Mouse (Mus musculus) retina, adult 2 months (tissue): ENCODE measurements around the gene Phpt1.
"Not testable (repeated sequence)": the region's sequence is repeated elsewhere in the genome, so short reads cannot be mapped to it uniquely, and the experiment has no call there.

ENCODE experiments used
- DNase-seq: peaks from one replicate; pipeline ENCODE4 v3.0.0-alpha.2; 2012; ENCODE audit warnings: low read depth, low spot score

Gene Phpt1

DNA sequence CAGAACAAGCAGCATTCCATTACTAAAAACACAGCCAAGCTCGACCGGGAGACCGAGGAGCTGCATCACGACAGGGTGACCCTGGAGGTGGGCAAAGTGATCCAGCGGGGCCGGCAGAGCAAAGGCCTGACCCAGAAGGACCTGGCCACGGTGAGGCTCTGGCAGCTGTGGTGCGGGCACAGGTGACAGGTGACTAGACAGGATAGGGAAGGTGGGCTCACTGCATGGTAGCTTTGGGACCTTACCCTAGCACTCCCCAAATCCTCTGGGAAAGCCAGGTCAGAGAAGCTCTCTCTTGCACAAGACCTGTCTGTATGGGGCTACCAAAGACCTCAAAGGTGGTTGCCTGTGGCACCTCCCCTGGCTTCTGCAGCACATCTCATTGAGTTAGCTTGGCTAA is 14.5 kb downstream of the Phpt1 start:
- no peak for DNase-seq

DNA sequence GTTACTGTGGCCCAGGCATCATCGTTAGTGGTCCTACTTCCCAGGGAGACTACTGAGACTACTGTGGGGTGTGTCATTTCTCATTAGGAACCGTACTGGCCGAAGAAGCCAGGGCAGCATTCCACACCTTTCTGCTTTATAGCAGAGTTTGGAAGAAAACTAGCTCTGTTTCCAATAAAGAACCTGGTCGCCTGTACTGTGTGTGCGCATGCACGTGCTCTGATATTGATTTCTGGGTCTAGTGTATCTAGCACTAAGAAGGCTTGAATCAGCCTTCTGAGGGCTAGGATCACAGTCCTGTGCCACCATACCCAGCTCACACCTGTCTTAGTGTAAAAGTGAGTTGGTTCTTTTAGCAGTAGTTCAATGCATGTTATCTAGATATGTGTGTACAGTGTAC is 16.2 kb downstream of the Phpt1 start:
- DNase-seq = no peak

DNA sequence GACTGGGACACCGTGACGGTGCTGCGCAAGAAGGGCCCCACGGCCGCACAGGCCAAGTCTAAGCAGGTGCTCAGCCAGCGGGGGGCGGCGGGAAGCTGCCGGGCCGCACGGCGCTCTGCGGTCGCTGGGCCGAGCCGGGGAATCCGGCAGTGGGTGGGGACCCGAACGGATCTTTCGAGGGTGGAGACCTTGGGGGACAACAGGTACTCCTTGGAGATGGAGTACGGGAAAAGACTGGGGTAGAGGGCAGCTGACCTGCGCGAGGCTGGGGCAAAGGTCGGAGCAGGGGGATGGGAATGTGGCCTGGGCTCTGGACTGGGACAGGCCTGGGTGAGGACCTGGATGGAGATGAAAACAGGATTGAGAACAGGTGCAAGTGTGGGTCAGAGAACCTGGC is 17.1 kb downstream of the Phpt1 start:
- DNase-seq = no peak

DNA sequence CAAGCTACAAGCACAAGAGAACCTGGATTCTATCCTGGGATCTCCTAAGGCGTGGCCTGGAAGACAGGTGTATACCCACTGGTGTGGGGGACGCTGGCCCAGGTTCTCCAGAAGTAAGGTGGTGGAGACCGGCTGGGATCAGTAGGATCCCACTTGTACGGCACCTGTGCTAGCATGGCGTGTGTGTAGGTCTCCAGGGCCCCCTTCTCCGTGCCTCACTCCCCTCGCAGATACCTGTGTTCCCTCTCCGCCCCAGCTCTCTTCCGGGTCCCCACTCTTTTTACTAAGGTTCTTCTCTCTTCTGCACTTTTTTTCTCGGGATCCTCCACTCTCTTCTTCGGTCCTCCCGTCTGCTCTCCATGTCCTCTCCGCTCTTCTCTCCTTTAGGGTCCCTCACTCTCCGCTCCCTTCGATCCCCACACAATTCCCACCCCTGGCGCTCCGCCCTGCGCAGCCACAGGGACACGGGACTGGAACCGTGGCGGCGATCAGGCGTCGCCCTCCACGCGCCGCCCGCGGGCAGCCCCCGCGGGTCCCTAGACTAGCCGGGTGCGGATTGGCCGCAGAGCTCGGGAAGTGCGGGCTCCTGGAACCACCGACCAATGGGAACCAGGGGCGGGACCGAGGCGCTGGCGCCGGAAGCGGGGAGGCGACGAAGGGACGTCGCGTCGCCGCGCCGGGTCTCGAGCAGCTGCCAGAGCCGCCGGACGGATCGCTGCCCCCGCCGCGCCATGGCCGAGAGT is 17.6 kb downstream of the Phpt1 start, which contains the start of gene Edf1:
TSS of gene Edf1 (plus strand) at position 627 of the 743 bp plus-strand sequence.
- DNase-seq = peak; percentile 83

DNA sequence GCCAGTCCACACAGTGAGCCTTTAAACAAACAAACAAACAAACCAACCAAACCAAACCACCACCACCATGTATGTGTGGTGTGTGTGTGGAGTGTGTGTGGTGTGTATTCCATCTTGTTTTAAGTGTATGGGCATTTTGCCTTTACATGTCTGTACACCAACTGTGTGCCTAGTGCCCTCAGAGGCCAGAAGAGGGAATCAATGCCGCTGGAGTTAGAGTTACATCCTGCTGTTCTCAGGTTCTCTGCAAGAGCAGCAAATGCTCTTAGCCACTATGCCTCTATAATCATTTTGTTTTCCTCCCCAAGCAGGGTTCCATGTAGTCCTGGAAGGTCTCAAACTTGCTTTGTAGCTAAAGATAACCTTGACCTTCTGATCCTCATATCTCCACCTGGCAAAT is 18.7 kb downstream of the Phpt1 start:
- DNase-seq = no peak

DNA sequence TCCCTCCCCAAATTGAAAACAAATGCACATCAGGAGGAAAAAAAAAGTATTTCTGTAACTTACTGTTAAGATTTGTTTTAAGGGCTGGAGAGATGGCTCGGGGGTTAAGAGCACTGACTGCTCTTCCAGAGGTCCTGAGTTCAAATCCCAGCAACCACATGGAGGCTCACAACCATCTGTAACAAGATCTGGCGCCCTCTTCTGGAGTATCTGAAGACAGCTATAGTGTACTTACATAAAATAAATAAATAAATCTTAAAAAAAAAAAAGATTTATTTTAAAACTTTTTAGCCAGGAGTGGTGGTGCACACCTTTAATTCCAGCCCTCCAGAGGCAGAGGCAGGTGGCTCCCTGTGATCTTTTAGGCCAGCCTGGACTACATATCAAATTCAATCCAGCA is 19.5 kb downstream of the Phpt1 start:
- DNase-seq = not testable (repeated sequence)

DNA sequence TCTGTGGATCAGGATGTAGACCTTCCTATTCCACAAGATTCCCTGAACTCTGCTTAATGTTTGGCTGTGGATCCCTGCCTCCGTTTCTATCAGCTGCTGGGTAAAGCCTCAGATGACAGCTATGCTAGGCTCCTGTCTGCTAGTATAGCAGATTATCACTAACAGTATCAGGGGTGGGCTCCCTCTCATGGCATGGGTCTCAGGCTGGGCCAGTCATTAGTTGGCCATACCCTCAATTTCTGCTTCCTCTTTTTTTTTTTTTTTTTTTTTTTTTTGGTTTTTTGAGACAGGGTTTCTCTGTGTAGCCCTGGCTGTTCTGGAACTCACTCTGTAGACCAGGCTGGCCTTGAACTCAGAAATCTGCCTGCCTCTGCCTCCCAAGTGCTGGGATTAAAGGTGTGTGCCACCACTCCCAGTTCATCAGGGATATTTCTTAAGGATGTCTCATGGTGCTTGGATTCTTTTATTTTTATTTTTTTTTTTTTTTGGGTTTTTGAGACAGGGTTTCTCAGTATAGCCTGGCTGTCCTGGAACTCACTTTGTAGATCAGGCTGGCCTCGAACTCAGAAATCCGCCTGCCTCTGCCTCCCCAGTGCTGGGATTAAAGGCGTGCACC is 21.7 kb downstream of the Phpt1 start:
- not testable (repeated sequence) for DNase-seq

DNA sequence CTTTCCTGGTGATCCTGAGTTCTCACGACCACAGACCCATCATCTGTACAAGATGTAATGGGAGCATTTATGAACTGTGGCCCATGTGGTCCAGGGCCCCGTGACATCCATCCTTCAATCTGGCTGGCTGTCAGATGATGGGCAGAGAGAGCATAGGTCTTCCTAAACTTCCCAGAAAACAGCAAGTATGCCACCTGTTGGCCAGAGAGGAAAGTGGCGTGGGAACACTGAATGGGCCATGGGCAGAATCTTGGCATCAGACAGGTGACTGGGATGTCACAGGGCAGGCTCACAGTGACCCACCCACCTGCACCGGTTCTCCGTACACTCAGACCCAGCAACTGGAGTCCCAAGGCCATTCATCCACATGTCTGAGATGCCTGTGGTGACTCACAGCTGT is 23.8 kb downstream of the Phpt1 start:
- no peak for DNase-seq

DNA sequence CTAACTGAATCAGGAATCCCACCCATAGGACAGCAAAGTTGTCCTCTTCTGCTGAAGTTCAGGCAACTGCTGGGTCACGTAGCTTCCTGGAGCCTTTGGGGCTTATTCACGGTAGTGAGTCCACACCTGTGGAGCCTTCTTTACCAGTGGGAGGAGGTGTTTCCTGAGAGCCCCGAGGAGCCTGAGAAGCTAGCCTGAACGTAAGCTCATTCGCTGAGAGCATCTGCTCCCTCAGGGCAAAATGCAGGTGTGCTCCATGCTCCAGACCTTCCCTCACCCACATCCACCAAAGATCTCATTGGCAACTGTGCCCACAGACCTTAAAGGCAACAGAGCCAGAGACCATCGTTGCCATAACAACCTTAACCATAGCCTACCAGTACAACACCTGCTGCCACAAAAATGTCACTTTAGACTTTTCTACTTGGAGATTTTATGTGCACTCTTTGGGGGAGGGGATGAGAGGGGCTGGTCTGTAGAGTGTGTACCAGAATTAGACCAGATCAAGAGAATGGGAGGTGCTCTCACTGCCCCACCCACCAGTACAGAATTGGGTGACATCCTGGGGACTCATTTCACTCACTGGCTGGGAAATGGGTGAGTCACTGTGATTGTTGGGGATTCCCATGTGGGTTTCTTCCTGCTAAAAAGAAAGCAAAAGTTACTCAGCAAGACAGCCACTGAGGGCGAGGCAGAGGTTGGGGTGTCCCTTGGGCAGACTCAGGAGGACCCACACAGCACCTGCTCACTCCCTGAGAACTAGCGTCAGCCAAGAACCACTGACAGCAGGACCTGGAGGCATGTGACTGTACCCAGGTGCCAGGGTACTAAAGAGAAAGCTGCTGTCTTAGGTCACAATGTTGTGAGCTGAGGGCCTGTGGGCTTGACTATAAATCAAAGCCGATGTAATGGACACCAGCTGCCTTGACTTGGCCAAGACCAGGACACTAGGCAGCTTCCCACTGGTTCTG is 25.7 kb downstream of the Phpt1 start:
- DNase-seq = no peak

DNA sequence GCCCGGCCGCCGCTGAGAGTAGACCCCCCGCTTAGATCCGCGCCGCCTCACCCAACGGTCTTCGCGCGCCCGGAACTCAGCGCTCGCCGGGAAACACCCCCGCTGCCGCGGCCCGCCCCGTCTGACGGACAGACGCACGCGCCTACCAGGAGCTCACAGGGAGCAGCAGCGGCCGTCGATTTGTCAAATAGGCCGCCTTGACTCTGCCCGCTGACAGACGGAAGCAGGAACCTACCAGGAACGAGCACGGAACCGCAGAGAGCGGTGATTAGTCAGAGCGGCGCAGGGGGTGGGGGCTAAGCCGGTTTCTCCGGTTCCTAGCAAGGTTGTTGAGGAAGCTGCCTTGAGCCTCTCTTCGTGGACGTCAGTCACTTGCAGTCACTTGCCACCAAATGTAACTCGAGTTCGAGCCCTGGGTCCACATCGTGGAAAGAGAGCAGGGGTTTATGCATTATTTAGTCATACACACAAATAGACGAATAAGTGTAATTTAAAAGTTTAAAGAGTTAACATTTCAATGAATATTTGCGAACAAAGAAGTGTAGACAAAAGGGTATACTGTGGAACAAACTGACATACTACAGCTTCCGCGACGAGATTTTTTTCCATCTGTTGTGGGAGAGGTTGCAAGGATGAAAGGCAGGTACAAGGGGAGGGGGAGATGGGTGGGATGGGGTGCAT is 28.1 kb downstream of the Phpt1 start, which contains the start of gene Traf2:
TSS of gene Traf2 (minus strand) at position 130 of the 681 bp plus-strand sequence.
- peak; percentile 96 for DNase-seq

DNA sequence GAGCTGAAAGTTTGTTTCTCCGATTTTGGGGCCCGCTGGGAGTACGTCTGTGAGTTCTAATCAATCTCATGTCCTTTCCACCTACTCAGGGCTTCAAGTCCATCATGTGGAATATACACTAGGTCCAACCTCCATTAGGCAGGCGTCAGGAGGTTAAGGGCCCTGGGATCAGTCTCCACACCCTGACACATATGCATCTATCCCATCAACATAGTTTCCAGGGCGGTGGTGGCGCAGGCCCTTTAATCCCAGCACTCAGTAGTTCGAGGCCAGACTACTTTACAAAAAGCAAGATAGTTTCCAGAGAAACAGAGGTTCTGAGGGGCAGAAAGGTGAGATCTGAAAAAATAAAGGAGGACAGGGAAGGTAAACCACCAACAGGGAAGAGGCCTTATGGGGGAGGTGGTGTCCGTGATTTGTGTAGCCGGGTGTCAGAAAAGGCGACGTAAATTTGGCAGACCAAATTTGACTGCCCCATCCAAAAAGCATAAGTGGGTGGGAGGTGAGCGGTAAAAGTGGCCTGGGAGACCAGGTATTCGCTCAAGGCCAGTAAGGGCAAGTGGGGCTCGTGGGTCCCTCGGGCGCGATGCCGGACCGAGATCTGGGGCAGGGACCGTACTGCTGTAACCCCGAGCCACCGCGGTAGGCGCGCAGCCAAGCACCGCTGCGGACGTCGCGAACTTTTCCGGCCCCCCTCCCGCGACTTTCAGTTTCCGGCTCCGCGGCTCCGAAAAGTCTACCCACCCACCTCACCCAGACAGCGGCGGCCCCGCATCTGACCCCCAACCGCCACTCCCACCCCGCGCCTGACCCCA is 28.8 kb downstream of the Phpt1 start:
- no peak for DNase-seq

DNA sequence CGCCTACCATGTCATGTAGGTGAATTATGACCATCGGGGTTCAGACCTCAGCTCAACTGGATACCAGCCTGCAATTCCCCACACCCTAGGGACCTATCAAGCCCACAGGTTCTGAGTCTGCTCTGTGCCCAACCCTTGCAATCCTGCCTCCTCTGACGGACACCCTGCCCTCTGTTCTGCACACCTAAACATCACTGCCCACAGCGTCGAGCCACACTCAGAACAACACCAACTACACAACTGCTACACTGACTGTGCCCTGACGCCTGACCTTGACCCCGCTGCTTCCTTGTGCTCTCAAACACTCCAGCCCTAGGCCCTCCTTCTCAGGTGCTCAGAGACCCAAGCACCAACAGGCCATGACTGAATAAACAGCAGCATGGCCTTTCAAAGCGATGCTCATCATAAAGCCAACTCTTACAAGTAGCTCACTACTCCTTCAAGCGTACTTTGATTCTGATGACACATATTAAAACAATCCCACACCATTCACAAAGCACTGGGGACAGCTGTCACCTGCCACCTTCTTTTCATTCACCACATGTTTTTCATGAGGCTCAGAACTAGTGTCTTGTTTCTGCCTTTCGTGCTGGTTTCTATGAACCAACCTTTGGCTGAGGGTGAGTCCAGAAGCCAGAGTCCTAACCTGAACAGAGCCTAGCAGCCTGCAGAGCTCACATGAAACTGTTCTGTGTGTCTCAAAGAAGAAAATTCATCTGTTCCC is 33.2 kb downstream of the Phpt1 start:
- no peak for DNase-seq

DNA sequence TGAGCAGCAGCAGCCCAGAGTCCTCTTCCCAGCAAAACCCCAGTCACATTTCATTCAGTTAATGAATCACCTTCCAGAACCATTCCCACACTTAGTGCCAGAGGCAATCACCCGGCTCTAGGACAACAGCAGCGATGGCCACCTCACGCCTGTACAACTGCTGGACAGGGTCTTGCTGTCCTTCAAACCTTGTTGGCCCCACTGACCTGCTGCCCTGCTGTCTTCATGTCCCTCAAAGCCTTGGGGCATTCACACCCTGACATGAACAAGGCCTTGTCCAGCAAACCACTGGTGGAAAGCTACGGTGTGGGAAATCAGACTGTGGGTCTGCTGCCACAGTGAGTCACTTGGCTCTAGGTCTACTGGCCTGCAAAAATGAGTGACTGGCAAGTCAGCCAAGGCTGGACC is 34.5 kb downstream of the Phpt1 start:
- no peak for DNase-seq

DNA sequence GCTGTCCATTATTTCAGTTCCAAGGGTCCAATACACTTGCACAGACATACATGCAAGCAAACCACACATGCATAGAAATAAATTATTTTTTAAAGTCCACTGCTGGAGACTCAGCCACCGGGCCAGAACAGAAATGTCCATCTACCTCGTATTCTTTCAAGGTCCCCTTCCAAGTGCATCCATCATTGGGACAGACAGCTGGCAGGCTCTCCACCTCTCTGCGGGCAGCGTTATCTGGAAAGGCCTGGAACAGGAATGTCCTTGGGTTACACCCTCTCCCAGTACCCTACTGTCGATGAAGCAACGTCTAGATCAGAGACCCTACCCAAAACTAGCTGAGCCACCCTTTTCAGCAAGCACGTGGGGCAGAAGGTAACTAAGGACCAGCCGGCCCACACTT is 38.5 kb downstream of the Phpt1 start:
- DNase-seq = no peak

DNA sequence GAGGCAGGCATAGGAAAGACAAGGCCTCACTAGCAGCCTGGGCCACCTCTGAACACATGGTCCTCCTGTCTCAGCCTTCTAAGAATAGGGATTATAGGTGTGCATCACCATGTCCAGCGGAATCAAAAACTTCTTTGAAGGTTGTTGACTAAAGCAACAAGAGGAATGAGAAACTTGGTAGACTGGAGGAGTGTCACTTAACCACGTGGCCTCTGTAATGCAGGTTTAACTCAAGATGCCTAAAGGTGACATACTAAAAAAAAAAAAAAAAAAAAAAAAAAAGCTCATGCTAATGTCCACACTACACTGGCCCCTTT is 40.2 kb downstream of the Phpt1 start:
- no peak for DNase-seq

DNA sequence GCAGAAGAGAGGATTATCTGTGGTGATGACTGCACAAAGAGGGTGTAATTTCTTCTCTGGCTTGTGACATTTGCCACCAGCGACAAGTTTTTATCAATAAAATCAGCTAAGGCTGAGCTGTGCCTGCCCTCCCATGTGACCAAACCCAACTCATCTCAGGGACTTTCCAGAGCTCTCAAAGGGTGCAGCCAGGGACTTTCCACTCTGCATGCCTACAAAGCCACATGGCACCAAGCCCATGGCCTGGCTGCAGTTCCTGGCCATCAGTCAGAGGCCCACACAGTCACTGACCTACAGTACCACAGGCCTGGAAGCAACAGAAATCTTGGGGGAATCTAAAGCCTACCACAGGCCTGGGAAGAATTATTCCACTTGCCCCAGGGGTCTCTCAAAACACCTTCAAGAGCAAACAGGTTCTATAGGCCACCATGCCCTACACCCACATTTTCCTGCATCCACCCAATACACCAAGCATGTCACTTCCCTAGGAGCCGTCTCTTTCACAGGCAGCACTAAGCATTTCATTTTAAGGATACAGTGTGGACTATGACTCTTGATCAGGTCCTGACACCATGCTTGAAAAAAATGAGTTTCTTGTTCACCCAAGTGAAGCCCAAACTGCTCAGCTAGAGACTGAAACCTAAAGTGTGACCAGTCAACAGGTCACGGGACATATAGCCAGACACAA is 40.7 kb downstream of the Phpt1 start:
- no peak for DNase-seq

DNA sequence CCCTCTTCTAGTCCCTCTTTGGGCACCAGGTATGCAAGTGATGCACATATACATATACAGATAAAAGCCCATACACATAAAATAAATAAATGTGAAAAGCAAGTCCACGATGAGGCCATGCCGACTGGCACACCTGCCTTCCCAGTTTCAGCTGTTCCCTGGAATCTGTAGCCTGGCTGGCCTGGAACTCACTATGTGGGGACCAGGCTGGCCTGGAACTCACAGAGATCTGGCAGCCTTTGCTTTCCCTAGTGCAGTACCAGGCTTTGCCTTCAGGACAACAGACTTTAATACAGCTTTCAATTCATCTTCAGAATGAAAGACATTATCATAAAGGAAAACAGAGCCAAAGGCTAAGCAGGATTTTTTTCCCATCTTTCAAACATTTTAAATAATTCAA is 41.3 kb downstream of the Phpt1 start:
- DNase-seq = no peak

DNA sequence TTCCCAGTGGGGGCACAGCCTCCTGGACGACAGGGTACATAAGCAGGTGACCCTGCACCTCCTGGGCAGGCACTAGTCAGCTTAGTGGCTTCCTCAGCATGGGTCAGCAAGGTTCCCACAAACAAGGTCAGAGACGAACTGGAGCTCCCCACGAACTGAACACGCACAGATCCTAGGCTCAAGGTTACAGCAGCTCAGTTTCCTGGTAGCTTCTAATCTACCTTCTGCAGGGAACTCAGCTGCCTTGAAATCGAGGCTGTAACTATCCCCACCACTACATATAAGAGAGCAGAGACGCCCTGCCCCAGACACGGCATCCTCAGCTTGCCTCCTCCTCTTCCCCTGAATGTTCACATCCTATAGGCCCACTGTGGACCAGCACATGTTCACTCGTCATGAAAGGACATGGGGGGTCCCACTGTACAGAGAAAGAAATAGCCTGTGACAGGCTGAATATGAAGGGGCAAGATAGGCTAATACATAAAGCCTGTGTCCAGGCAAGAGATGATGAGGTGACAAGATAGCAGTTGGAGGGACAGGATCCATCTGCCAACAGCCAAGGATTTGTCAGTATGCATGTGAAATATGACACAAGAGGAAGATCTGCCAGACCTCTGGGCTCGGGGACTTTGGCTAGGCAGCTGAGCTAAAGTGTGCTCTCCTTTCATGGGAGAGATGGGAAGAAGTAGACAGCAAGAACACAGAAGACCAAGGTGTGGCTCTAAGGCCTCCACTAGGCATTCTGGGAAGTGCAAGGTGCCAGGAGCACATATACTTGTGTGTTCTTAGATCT is 48.3 kb downstream of the Phpt1 start:
- DNase-seq = no peak
